Mouse (Mus musculus): ENCODE data around the gene Tcl1b2. TPM values are rescaled to one million over a fixed set of nuclear protein-coding genes. Genes with fewer than 3 reads are reported as not detected.
"Not testable (repeated sequence)": the region's sequence is repeated elsewhere in the genome, so short reads cannot be mapped to it uniquely, and the experiment has no call there.

Gene Tcl1b2
- polyA plus RNA-seq, 1 experiment from 2014 or later = not detected

DNA sequence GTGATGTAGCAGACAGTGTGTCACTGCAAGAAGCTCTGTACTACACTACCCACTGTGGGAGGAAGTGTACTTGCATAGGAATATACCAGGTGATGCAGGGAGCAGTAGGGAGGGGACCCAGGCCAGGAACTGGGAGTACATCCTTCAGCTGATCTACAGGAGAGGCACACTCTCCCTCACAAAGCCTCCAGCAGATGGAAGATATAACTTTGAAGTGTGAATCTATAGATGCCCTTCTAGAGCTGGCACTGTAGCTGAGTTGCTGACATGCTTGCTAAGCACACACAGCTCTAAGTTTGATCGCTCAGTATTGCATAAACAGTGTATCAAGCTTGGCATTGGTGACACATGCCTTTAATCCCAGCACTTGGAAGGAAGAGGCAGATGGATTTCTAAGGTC, 8.1 kb upstream of the Tcl1b2 start:
- not testable (repeated sequence) for ATAC-seq (ENCODE audit: low read depth); H3K4me2 ChIP-seq (ENCODE audit: low read depth, low read length); H3K27me3 ChIP-seq (replicated peaks; ENCODE audit: control insufficient read depth, insufficient read depth, low read length); H3K27ac ChIP-seq (replicated peaks; ENCODE audit: low read depth, low read length); H3K9me3 ChIP-seq (ENCODE audit: control insufficient read depth, low read length); H3K9ac ChIP-seq (ENCODE audit: low read depth, low read length); DNase-seq (ENCODE audit: low spot score); H3K4me1 ChIP-seq (ENCODE audit: control insufficient read depth, insufficient read depth, low read length); H3K4me3 ChIP-seq (ENCODE audit: low read depth, low read length); H3K36me3 ChIP-seq (ENCODE audit: control insufficient read depth, insufficient read depth, low read length)
- WGBS = 72% methylated on average over 1 of the region's 1 CpGs

DNA sequence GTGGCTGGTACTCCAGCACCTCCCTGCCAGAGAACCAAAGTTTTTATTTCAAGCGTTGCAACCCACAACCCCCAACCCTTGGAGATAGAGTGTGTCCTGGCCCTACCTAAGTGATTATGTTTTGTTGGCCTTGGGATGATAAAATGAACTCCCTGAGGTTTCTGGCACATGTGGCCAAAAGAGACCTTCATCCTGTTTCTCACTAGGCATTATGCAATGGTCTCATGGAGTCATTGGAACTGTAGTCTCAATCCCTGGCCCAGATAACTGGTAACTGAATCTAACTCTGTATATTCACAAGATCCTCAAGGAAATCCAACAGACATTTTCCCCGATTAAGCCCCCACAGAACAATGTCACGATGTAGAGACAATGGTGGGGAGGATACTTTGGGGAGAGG, 2.7 kb upstream of the Tcl1b2 start:
- 95% methylated on average over 3 of the region's 3 CpGs for WGBS
- Histone ChIP-seq H3K36me3 (ENCODE audit: control insufficient read depth, insufficient read depth, low read length) (no peaks in the 10 kb centered on the region), H3K4me2 (ENCODE audit: low read depth, low read length) (no peak overlapping the region), H3K9ac (ENCODE audit: low read depth, low read length) (no peak overlapping the region), H3K4me1 (ENCODE audit: control insufficient read depth, insufficient read depth, low read length) (no peaks in the 10 kb centered on the region), H3K4me3 (ENCODE audit: low read depth, low read length) (no peak overlapping the region), H3K27me3 (replicated peaks; ENCODE audit: control insufficient read depth, insufficient read depth, low read length) (no peaks in the 10 kb centered on the region), H3K9me3 (ENCODE audit: control insufficient read depth, low read length) (no peaks in the 10 kb centered on the region), H3K27ac (replicated peaks; ENCODE audit: low read depth, low read length) (no peak overlapping the region)
- ATAC-seq (ENCODE audit: low read depth) = no peak
- DNase-seq (ENCODE audit: low spot score) = no peak

DNA sequence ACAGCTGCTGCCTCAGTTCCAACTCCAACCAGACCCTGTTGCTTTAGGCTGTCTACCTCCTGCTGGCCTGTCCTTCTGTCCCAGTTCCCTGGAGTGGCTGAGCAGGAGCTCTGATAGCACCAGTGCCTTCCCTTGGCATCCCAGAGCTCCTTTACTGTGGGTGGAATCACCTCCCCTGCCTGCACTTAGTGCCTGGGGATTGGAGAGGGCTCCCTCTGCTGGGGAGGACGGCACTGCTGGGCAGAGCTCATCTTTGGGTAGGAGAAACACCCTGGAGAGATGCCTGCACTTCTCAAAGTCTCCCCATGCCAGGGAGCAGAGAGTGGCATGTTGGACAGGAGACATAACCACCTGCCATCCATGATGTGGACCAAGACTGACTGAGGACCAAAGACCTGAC, 886 bp upstream of the Tcl1b2 start:
- not testable (repeated sequence) for ATAC-seq (ENCODE audit: low read depth); H3K4me2 ChIP-seq (ENCODE audit: low read depth, low read length); H3K9ac ChIP-seq (ENCODE audit: low read depth, low read length); H3K36me3 ChIP-seq (ENCODE audit: control insufficient read depth, insufficient read depth, low read length); H3K27me3 ChIP-seq (replicated peaks; ENCODE audit: control insufficient read depth, insufficient read depth, low read length); H3K9me3 ChIP-seq (ENCODE audit: control insufficient read depth, low read length); DNase-seq (ENCODE audit: low spot score); H3K4me3 ChIP-seq (ENCODE audit: low read depth, low read length); H3K27ac ChIP-seq (replicated peaks; ENCODE audit: low read depth, low read length); H3K4me1 ChIP-seq (ENCODE audit: control insufficient read depth, insufficient read depth, low read length)
- WGBS = 14% methylated on average over 1 of the region's 1 CpGs

DNA sequence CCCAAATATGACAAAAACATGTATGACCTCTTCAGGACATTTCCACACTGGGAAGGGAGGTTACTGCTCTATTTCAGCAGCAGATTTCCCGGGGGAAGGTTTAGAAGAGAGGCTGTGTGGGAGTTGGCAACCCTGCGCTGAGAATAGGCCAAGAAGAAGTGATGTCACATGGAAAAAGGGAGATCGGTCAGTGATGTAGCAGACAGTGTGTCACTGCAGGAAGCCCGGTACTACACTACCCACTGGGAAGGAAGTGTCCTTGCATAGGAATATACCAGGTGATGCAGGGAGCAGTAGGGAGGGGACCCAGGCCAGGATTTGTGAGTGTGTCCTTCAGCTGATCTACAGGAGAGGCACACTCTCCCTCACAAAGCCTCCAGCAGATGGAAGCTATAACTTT, 9.5 kb downstream of the Tcl1b2 start:
- not testable (repeated sequence) for H3K4me1 ChIP-seq (ENCODE audit: control insufficient read depth, insufficient read depth, low read length); H3K4me3 ChIP-seq (ENCODE audit: low read depth, low read length); H3K27ac ChIP-seq (replicated peaks; ENCODE audit: low read depth, low read length); H3K9ac ChIP-seq (ENCODE audit: low read depth, low read length); H3K4me2 ChIP-seq (ENCODE audit: low read depth, low read length); H3K27me3 ChIP-seq (replicated peaks; ENCODE audit: control insufficient read depth, insufficient read depth, low read length); ATAC-seq (ENCODE audit: low read depth); DNase-seq (ENCODE audit: low spot score); H3K36me3 ChIP-seq (ENCODE audit: control insufficient read depth, insufficient read depth, low read length); H3K9me3 ChIP-seq (ENCODE audit: control insufficient read depth, low read length)
- WGBS = 67% methylated on average over 4 of the region's 4 CpGs

DNA sequence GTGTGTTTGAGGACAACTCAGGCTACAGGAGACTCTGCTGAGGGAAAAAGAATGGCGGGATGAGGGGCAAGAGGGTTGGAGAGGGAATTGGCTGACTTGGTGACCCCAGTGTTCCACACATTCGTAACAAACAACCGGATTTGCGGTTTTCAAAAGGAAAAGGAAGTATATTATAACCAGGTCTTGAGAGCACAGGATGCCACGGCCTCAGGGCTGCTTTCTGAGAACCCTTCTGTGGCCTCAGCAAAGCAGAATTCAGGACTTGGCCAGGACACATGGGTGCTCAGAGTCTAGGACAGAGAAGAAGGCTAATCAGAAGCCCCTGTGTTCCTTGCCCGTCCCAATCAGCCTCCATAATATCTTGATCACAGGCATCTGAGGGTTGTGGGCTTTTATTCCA, 13.0 kb downstream of the Tcl1b2 start:
- WGBS = 61% methylated on average over 6 of the region's 6 CpGs
- Histone ChIP-seq H3K4me3 (ENCODE audit: low read depth, low read length) (no peak overlapping the region), H3K4me1 (ENCODE audit: control insufficient read depth, insufficient read depth, low read length) (no peaks in the 10 kb centered on the region), H3K36me3 (ENCODE audit: control insufficient read depth, insufficient read depth, low read length) (no peaks in the 10 kb centered on the region), H3K9ac (ENCODE audit: low read depth, low read length) (no peak overlapping the region), H3K4me2 (ENCODE audit: low read depth, low read length) (no peak overlapping the region), H3K27ac (replicated peaks; ENCODE audit: low read depth, low read length) (no peak overlapping the region), H3K9me3 (ENCODE audit: control insufficient read depth, low read length) (no peaks in the 10 kb centered on the region), H3K27me3 (replicated peaks; ENCODE audit: control insufficient read depth, insufficient read depth, low read length) (no peaks in the 10 kb centered on the region)
- no peak for ATAC-seq (ENCODE audit: low read depth)
- no peak for DNase-seq (ENCODE audit: low spot score)

DNA sequence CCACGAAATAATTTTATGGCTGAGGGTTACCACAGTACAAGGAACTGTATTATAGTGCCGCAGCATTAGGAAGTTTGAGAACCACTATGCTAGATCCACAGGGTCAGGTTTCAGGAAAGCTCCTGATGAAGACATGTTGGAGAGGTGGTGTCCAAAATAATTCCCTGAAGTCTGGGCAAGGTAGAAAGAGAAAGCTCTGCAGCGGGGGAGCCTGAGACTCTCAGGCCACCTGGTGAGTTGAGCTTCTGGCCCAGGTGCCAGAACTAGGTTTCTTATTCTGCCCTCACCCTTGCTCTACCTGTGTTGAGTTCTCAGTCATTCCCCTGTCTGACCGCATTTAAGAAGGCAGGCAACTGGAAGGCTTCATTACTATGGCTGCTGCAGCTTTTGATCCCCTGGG, 13.6 kb downstream of the Tcl1b2 start, which contains the start of gene Tcl1b1:
Gene Tcl1b1 (plus strand): TSS at position 301 of the 400 bp plus-strand sequence.
- Histone ChIP-seq H3K27ac (replicated peaks; ENCODE audit: low read depth, low read length) (no peak within 1 kb of the TSS), H3K36me3 (ENCODE audit: control insufficient read depth, insufficient read depth, low read length) (no peaks in the 10 kb centered on the region), H3K27me3 (replicated peaks; ENCODE audit: control insufficient read depth, insufficient read depth, low read length) (no peaks in the 10 kb centered on the region), H3K9ac (ENCODE audit: low read depth, low read length) (no peak within 1 kb of the TSS), H3K4me1 (ENCODE audit: control insufficient read depth, insufficient read depth, low read length) (no peaks in the 10 kb centered on the region), H3K4me2 (ENCODE audit: low read depth, low read length) (no peak within 1 kb of the TSS), H3K9me3 (ENCODE audit: control insufficient read depth, low read length) (no peaks in the 10 kb centered on the region), H3K4me3 (ENCODE audit: low read depth, low read length) (no peak within 1 kb of the TSS)
- ATAC-seq (ENCODE audit: low read depth) = no peak
- WGBS = 76% methylated on average over 4 of the region's 4 CpGs
- no peak for DNase-seq (ENCODE audit: low spot score)

DNA sequence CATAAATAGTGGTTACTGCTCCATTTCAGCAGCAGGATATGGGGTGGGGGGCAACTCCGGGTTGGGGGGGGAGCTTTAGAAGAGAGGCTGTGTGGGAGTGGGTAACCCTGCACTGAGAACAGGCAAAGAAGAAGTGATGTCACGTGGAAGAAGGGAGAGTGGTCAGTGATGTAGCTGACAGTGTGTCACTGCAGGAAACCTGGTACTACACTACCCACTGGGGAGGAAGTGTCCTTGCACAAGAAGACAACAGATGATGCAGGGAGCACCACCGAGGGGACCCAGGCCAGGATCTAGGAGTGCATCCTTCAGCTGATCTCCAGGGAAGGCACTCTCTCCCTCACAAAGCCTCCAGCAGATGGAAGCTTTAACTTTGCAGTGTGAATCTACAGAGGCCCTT, 20.9 kb downstream of the Tcl1b2 start:
- 59% methylated on average over 3 of the region's 3 CpGs for WGBS
- Histone ChIP-seq H3K4me1 (ENCODE audit: control insufficient read depth, insufficient read depth, low read length) (no peaks in the 10 kb centered on the region), H3K4me2 (ENCODE audit: low read depth, low read length) (no peak overlapping the region), H3K27me3 (replicated peaks; ENCODE audit: control insufficient read depth, insufficient read depth, low read length) (no peaks in the 10 kb centered on the region), H3K9me3 (ENCODE audit: control insufficient read depth, low read length) (no peaks in the 10 kb centered on the region), H3K36me3 (ENCODE audit: control insufficient read depth, insufficient read depth, low read length) (no peaks in the 10 kb centered on the region), H3K4me3 (ENCODE audit: low read depth, low read length) (no peak overlapping the region), H3K9ac (ENCODE audit: low read depth, low read length) (no peak overlapping the region), H3K27ac (replicated peaks; ENCODE audit: low read depth, low read length) (no peak overlapping the region)
- DNase-seq (ENCODE audit: low spot score) = no peak
- ATAC-seq (ENCODE audit: low read depth) = no peak

DNA sequence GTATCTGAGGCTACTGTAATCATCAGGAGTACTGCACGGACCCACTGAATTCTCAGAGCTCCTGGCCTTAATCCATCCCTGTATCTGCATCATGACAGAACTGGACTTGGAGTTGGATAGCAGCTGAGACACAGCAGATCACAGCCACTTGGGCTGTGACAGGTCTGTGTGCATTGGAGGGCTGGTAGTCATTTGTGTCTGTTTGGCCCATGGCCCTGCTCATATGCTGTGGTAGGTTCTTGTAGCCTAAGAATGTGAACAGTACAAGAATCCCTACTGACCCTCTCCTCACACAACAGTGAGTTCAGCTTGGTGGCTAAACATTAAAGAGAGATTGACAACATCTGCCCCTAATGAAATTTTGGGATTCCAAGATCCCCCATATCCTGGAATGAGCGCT, 27.6 kb downstream of the Tcl1b2 start:
- H3K27me3 ChIP-seq (replicated peaks; ENCODE audit: control insufficient read depth, insufficient read depth, low read length) = no peaks in the 10 kb centered on the region
- ATAC-seq (ENCODE audit: low read depth) (no peak), DNase-seq (ENCODE audit: low spot score) (no peak)
- no peak overlapping the region for H3K9ac ChIP-seq (ENCODE audit: low read depth, low read length)
- no peaks in the 10 kb centered on the region for H3K36me3 ChIP-seq (ENCODE audit: control insufficient read depth, insufficient read depth, low read length)
- H3K4me1 ChIP-seq (ENCODE audit: control insufficient read depth, insufficient read depth, low read length) = no peaks in the 10 kb centered on the region
- no peak overlapping the region for H3K27ac ChIP-seq (replicated peaks; ENCODE audit: low read depth, low read length)
- 71% methylated on average over 2 of the region's 2 CpGs for WGBS
- H3K4me3 ChIP-seq (ENCODE audit: low read depth, low read length) = no peak overlapping the region
- no peaks in the 10 kb centered on the region for H3K9me3 ChIP-seq (ENCODE audit: control insufficient read depth, low read length)
- no peak overlapping the region for H3K4me2 ChIP-seq (ENCODE audit: low read depth, low read length)

DNA sequence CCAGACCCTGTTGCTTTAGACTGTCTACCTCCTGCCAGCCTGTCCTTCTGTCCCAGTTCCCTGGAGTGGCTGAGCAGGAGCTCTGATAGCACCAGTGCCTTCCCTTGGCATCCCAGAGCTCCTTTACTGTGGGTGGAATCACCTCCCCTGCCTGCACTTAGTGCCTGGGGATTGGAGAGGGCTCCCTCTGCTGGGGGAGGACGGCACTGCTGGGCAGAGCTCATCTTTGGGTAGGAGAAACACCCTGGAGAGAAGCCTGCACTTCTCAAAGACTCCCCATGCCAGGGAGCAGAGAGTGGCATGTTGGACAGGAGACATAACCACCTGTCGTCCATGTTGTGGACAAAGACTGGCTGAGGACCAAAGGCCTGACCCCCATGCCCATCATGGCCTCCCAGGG, 28.5 kb downstream of the Tcl1b2 start:
- 41% methylated on average over 2 of the region's 2 CpGs for WGBS
- H3K9me3 ChIP-seq (ENCODE audit: control insufficient read depth, low read length); H3K4me3 ChIP-seq (ENCODE audit: low read depth, low read length); ATAC-seq (ENCODE audit: low read depth); H3K27me3 ChIP-seq (replicated peaks; ENCODE audit: control insufficient read depth, insufficient read depth, low read length); H3K4me2 ChIP-seq (ENCODE audit: low read depth, low read length); DNase-seq (ENCODE audit: low spot score); H3K4me1 ChIP-seq (ENCODE audit: control insufficient read depth, insufficient read depth, low read length); H3K27ac ChIP-seq (replicated peaks; ENCODE audit: low read depth, low read length); H3K36me3 ChIP-seq (ENCODE audit: control insufficient read depth, insufficient read depth, low read length); H3K9ac ChIP-seq (ENCODE audit: low read depth, low read length): not testable (repeated sequence)

Data from embryonic facial prominence, embryonic 14.5 days (tissue).